Mouse (Mus musculus) kidney, adult 2 months (tissue): ENCODE measurements around the gene Frmd4b.

Source experiments
- CTCF ChIP-seq: fragments of 200-500 bp; conservative IDR thresholded peaks from 2 replicates; pipeline ENCODE4 v1.5.1; 2011; ENCODE audit warnings: low read depth, mild to moderate bottlenecking, control low read depth, low read length, moderate library complexity, mixed read lengths; ENCODE audit not compliant: insufficient read depth, insufficient read length
- POLR2A ChIP-seq: fragments of 200-500 bp; IDR thresholded peaks from one replicate; pipeline ENCODE4 v1.6.1; 2011; ENCODE audit warnings: low read depth, low read length, control low read depth

DNA sequence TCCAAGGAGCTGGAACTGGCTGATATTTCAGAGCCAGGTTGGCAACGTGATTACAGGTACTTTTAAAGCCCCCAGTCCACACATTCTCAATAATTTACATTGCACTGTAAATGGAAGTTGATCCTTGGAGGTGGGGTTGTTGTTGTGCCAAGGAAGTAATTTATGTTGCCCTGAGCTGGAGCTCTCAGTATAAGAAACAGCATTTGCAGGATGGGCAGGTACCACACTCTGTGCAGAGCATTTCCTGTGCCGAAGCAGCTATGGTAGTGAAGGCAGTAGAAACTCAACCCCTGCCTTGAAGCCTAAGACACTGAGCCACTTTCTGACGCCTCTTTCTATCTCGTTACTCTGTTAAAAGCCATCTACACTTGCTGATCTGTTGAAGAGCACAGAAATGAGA is 341.6 kb downstream of the Frmd4b start:
- TF ChIP-seq POLR2A (no peak), CTCF (no peak)
